Mouse (Mus musculus) 3T3-L1 (cell line): ENCODE data around the gene Ppp2r2d.

Source experiments
- DNase-seq: peaks from one replicate; pipeline ENCODE4 v3.0.0-alpha.2; 2015; ENCODE audit warnings: low read depth, low spot score

Ppp2r2d gene

DNA sequence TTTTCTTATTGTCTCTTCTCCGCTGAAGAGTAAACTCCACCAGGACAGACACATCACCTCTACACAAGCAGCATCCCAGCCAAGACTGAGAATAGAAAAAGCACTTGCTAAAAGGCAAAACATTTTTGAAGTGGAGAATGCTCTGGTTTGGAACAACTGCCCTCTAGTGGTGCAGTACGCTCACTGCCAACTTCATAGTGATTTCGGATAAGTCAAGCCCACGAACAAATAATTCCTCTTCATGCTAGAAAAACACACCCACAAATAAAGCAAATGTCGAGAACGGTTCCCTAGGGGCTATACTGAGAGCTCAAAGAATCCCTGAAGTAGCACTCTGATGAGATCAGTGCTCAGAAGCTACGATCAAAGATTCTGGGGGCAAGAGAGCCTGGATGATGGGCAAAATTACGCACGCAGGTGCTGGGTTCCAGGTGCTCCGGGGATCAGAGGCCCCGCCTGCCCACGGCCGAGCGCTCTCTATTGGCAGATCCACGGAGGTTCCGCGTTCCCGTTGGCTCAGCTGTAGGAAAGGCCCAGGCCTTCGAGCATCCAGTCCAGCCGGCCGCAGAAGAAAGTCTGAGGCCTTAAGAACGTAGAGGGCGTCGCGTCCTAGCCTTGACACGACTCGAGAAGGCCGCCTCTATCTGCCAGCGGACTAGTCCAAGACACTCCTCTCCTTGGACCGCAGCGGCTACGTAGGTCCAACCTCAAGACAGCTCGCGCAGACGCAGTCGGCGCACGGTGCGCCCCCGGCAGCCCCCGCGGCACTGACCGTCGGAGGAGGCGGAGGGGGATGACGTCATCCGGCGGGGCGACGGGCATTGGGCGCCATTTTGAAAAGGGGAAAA is at the start of gene Ppp2r2d, which contains the start of gene Mapk1ip1:
Gene Ppp2r2d (plus strand): TSS at position 536 of the 848 bp plus-strand sequence.
Gene Mapk1ip1 (minus strand): TSS at position 730 of the 848 bp plus-strand sequence.
- DNase-seq: peak; percentile 92

DNA sequence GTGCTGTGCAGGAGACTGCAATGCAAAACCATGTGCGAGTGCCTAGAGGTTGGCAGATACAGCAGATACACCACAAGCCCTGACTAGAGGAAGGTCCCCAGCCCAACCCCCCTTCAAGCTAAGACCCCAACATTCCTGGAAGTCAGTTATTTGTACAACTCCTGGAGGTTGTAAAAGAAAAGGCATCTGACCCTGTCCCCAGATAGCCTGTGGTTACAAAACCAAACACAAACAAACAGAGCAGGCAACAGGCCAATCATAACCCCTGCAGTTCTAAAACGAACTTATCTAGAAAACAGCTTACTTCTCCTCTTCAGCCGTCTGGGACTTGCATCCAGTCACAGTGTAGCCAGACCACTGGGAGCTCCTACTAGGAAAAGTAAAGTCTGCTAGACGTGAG is 42.5 kb upstream of the Ppp2r2d start:
- no peak for DNase-seq

- DNase-seq: no peak
Measured at GRCm38 (mm10) chr7:138807146-138807545, 38.7 kb upstream of the Ppp2r2d start.

- no peak for DNase-seq
Measured at GRCm38 (mm10) chr7:138813213-138813875, 32.5 kb upstream of the Ppp2r2d start.

GRCm38 (mm10) chr7:138818314-138818713 is 27.6 kb upstream of the Ppp2r2d start:
- peak; percentile 24 for DNase-seq

- DNase-seq: no peak
Measured at GRCm38 (mm10) chr7:138824423-138824822, 21.5 kb upstream of the Ppp2r2d start.

GRCm38 (mm10) chr7:138824995-138825756 is 20.7 kb upstream of the Ppp2r2d start:
- no peak for DNase-seq

GRCm38 (mm10) chr7:138827812-138828211 is 18.1 kb upstream of the Ppp2r2d start:
- DNase-seq: peak; percentile 69

DNA sequence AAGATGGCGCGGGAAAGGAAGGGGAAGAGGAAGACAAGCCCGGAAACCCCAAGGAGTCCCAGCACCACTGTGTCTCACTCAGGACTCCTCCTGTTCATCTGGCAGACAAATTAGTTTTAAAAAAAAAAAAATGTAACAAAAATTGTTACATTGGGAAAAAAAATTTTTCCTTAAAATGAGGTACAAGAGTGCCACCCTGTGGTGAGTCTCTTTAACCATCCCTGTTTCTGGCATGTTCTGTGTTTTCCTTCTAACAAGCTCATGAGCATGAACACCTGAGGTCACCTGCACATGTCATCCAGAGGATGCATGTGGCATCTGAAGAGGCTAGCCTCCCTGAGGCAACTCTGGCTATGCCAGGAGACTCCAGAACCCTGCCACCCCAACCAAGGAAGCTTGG is 10.9 kb upstream of the Ppp2r2d start:
- peak; percentile 65 for DNase-seq

DNA sequence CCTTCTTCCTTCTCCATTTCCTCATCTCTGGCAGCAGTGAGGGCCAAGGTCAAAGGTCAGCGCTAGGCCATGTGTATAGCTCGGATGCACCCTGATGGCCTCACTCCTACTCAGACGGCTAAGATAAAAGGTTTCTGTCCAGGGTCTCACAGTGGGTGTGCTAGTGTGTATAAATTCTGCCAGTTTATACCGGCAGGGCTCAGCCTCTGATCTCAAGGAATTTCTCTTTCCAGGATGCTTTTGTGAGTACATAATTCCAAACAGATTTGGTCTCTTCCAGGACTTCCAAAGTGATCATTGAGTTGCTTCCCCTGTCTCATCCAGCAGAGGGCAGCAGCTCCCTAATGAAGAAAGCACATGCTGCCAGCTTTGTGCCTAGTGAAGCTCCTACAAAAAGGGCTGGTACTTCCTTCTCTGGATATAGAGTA is 5.3 kb upstream of the Ppp2r2d start:
- DNase-seq: peak; percentile 89

GRCm38 (mm10) chr7:138841436-138842151 is 4.3 kb upstream of the Ppp2r2d start:
- DNase-seq: no peak

GRCm38 (mm10) chr7:138843421-138843820 is 2.5 kb upstream of the Ppp2r2d start:
- DNase-seq: no peak

- no peak for DNase-seq
Measured at GRCm38 (mm10) chr7:138845111-138845510, 768 bp upstream of the Ppp2r2d start.

DNA sequence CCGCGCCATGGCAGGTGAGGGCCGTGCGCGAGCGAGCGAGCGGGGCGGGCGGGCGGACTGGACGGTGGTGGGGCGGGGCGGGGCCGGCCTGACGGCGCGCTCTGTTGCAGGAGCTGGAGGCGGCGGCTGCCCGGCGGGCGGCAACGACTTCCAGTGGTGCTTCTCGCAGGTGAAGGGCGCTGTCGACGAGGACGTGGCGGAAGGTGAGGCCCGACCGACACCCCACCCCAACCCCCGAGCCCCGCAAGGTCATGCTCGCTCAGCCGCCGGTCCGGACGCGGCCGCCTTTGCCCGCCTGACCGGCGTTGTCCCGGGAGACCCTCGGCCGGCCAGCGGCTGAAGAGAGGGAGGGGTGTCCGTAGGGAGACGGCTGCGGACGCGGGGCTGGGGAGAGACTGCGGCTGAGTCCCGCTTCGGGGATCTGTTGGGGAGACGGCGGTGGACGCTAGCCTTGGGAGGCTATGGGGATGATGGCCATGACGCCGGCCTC is 668 bp downstream of the Ppp2r2d start:
- DNase-seq: no peak

DNA sequence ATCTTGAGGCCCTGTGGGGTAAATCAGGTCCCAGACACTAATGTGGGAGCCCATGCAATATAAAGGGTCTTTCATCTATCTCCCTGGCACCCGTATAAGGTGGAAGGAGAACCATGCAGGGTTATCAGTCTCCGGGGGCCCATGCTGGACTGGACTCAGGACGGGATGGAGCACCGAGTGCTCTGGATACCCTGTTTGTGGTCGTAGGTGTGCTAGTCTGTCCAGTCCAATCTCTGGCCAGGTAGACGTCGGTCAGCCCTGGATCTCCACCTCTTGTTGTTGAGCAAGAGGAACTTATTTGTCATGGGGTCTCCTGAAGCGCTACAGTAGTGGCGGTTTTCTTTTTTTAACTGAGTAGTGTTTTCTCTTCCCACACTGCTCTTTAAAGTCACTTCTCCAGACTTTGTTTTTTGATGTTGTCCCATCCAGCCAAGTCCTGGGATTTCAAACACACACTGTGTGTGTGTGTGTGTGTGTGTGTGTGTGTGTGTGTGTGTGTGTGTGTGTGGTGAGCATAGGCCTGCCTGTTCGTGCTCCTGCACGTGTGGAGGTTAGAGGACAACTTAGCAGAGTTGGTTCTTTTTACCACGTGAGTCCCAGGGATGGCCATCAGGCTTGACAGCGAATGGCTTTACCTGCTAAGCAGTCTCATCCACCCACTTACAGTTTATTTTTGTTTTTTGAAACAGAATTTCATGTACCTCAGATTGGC is 1.6 kb downstream of the Ppp2r2d start:
- no peak for DNase-seq

- DNase-seq: peak; percentile 51
Measured at GRCm38 (mm10) chr7:138848028-138848920, 2.4 kb downstream of the Ppp2r2d start.

DNA sequence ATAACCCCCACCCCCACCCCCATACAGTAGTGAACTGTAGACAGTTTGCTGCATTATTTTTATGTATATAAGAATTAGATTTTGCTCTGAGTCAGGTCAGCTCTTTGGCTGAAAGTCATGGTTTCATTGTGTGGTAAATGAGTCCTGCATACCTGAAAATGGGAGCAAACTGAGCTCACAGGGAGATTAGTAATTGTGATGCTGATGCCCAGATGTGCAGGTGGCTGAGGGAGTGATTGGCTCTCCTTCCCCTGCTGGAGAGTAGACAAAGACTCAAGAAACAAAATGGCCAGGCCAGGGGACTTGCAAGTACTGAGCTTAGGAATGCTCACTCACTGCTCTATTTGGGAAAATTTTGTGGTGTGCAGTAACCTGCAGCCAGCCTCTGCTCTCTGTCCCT is 4.2 kb downstream of the Ppp2r2d start:
- no peak for DNase-seq

- no peak for DNase-seq
Measured at GRCm38 (mm10) chr7:138853417-138854031, 7.6 kb downstream of the Ppp2r2d start.

DNA sequence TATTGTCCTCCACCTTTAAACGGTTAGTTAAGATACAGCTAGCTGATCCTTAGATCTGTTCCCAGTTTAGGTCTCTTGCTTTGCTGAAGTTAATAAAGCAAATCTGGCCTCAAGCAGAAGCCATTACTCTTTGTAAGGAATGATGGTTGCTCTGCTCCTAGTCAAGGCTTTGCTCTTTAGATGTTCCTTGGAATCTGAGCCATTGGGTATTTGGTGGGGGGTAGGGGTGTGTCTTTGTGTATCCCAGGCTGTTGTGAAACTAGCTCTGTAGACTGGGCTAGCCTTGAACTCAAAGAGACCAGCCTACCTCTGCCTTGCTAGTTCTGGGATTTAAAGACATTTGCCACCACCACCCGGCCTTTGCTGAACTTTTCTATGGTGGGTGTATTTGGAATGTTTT is 8.3 kb downstream of the Ppp2r2d start:
- no peak for DNase-seq
